Mouse (Mus musculus) hindbrain, embryonic 16.5 days (tissue): ENCODE results near the gene Krt19. TPM values are rescaled to one million over a fixed set of nuclear protein-coding genes. Genes with fewer than 3 reads are reported as not detected.
A peak's percentile ranks its signal among the peaks of the same experiment; 100 is the strongest.

ENCODE experiments used
- ATAC-seq: fragments of 200-750 bp; cut with Nextera tagmentation; 2 replicates; pipeline ENCODE4 v1.8.0; 2017; ENCODE audit warnings: moderate TSS enrichment, moderate library complexity
- H3K27ac ChIP-seq: fragments of 300-500 bp; sonication (generic); 2 replicates; pipeline ENCODE4 v1.5.1; 2014; ENCODE audit warnings: low read depth, mild to moderate bottlenecking, control low read depth, low read length, moderate library complexity
- H3K27me3 ChIP-seq: fragments of 300-500 bp; sonication (generic); replicated peaks from 2 replicates; pipeline ENCODE4 v1.6.1; 2014; ENCODE audit warnings: low read length; ENCODE audit not compliant: control insufficient read depth, insufficient read depth
- H3K36me3 ChIP-seq: fragments of 300-500 bp; sonication (generic); 2 replicates; pipeline ENCODE4 v1.6.1; 2014; ENCODE audit warnings: mild to moderate bottlenecking, low read length, moderate library complexity, mixed read lengths; ENCODE audit not compliant: control insufficient read depth, insufficient read depth
- H3K4me1 ChIP-seq: fragments of 300-500 bp; sonication (generic); 2 replicates; pipeline ENCODE4 v1.6.1; 2014; ENCODE audit warnings: low read depth, low read length; ENCODE audit not compliant: control insufficient read depth, insufficient read depth
- H3K4me2 ChIP-seq: fragments of 300-500 bp; sonication (generic); 2 replicates; pipeline ENCODE4 v1.6.1; 2014; ENCODE audit warnings: mild to moderate bottlenecking, low read length, control low read depth, moderate library complexity
- H3K4me3 ChIP-seq: fragments of 300-500 bp; sonication (generic); 2 replicates; pipeline ENCODE4 v1.5.1; 2014; ENCODE audit warnings: mild to moderate bottlenecking, low read length, control low read depth, moderate library complexity
- H3K9ac ChIP-seq: fragments of 300-500 bp; sonication (generic); 2 replicates; pipeline ENCODE4 v1.6.1; 2014; ENCODE audit warnings: low read depth, mild to moderate bottlenecking, control low read depth, low read length, moderate library complexity
- H3K9me3 ChIP-seq: fragments of 300-500 bp; sonication (generic); 2 replicates; pipeline ENCODE4 v1.6.1; 2014; ENCODE audit warnings: mild to moderate bottlenecking, low read length, moderate library complexity; ENCODE audit not compliant: control insufficient read depth
- WGBS: fragments of 180-500 bp; shearing (Covaris S2); extraction: QIAGEN DNeasy Blood & Tissue Kit; methylation state at CpG from one replicate; pipeline ENCODE4 v1.1.7; 2014; 5-methylcytosine and 5-hydroxymethylcytosine counted together
- polyA plus RNA-seq: library from polyadenylated mRNA; unstranded; fragments of >200 nt; fragmentation: Nextera tagmentation; extraction: Ambion mirVana; gene quantifications from 2 replicates; pipeline ENCODE4 v1.2.1, GENCODE M21; 2015

The Krt19 gene
- polyA plus RNA-seq: 2.3 and 3.0 TPM in 2 replicates

DNA sequence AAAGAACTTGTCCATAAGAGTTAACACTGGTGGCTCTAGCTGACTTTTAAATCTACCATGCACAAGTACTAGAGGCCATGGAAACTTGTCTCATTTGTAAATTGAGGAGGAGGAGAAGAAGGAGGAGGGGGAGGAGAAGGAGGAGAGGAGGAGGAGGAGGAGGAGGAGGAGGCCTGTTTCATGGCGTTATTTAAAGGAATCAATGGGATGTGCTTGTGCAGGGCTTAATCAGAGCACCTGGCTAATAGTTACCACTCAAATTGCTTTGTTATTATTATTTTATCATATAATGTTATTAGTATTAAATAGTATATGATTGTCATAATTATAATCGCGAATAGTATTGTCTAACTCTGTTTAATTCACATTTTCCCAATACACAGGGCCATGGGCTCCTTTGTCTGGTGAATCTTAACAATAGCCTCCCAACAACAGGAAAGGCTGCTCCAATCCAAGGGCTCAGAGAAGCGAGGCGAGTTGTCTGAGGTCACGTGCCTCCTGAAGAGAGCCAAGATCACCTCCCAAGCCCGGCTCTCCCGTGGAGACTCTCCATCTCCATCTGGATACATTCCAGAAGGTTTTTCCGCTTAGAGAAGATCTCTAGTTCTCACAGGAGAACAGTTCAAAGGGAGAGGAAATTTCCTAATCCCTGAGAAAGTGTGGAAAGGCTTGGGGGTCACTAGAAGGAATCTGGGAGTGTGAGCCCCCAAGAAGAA is at the start of gene Krt19:
TSS of gene Krt19 (minus strand) at position 51 of the 716 bp plus-strand sequence.
- Histone ChIP-seq H3K36me3 (no peaks in the 10 kb centered on the region), H3K4me2 (no peak within 1 kb of the TSS), H3K9ac (no peak within 1 kb of the TSS), H3K4me1 (peaks cover 6% of the 10 kb centered on the region), H3K4me3 (no peak within 1 kb of the TSS), H3K9me3 (no peaks in the 10 kb centered on the region), H3K27ac (no peak within 1 kb of the TSS), H3K27me3 (peaks cover 24% of the 10 kb centered on the region)
- no peak for ATAC-seq
- 38% methylated on average over 9 of the region's 9 CpGs for WGBS

DNA sequence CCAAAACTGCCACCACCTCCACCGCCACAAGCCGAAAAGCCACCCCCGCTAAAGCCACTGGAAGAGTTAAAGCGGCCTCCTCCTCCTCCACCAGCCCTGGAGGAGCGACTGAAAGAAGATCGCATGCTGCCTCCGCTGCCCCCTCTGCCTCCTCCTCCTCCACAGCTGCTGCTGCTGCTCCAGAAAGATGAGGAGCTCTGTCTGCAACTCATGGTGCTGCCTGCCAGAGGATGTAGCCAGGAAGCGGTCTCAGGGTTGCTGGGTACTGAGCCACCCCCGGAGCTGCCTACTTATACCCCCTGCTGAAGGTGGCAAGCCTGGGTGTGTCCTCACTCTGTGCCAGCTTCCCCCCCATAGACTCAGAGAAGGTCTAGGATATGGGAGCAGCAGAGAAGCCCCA is 44.5 kb upstream of the Krt19 start, which contains the start of gene Krt9:
TSS of gene Krt9 (minus strand) at position 255 of the 400 bp plus-strand sequence.
- H3K9me3 ChIP-seq: no peaks in the 10 kb centered on the region
- ATAC-seq: no peak
- no peaks in the 10 kb centered on the region for H3K36me3 ChIP-seq
- no peak within 1 kb of the TSS for H3K4me2 ChIP-seq
- H3K27ac ChIP-seq: no peak within 1 kb of the TSS
- H3K9ac ChIP-seq: no peak within 1 kb of the TSS
- H3K4me1 ChIP-seq: no peaks in the 10 kb centered on the region
- H3K27me3 ChIP-seq: no peaks in the 10 kb centered on the region
- 59% methylated on average over 9 of the region's 9 CpGs for WGBS
- H3K4me3 ChIP-seq: no peak within 1 kb of the TSS

DNA sequence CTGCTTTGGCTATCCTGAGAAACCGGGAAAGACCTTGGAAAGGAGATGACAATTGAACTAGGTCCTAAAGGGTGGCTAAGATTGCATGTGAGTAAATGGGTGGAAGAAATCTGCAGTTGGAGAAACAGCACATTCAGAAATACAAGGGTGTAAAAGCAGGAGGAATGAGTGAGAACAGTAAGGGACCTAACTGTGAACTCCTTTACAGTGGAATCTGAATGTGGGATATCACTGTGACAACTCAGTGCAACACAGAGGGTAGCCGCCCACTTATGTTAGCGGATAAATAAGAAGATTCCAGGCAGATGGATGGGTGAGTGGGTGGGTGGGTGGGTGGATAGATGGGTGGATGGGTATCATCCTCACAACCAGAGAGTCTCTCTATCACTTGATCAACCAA is 43.4 kb upstream of the Krt19 start:
- H3K27ac ChIP-seq: no peak overlapping the region
- H3K36me3 ChIP-seq: no peaks in the 10 kb centered on the region
- no peaks in the 10 kb centered on the region for H3K9me3 ChIP-seq
- H3K4me1 ChIP-seq: no peaks in the 10 kb centered on the region
- no peak for ATAC-seq
- 89% methylated on average over 3 of the region's 3 CpGs for WGBS
- no peak overlapping the region for H3K9ac ChIP-seq
- H3K4me3 ChIP-seq: no peak overlapping the region
- H3K27me3 ChIP-seq: no peaks in the 10 kb centered on the region
- no peak overlapping the region for H3K4me2 ChIP-seq

DNA sequence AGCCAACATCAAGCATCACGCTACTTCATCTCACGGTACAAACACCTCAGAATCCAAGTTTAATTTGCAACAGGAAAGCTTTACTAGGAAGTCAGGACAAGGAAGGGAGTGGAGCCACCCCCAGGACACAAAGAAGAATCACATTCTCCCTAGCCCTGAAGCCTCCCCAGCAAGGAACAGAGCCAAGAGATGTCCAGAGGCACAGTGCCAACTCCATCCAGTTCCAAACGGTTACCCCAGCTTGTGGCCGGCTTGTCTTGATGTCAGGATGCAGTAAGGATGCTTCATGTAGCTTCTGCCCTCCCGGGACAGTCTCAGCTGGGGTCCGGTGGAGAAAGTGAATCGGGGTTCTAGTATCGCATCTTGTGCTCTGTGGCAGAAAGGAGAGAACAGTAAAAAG is 38.3 kb upstream of the Krt19 start:
- H3K36me3 ChIP-seq: no peaks in the 10 kb centered on the region
- ATAC-seq: no peak
- H3K4me3 ChIP-seq: no peak overlapping the region
- no peaks in the 10 kb centered on the region for H3K9me3 ChIP-seq
- H3K4me1 ChIP-seq: no peaks in the 10 kb centered on the region
- 82% methylated on average over 8 of the region's 8 CpGs for WGBS
- H3K9ac ChIP-seq: no peak overlapping the region
- no peaks in the 10 kb centered on the region for H3K27me3 ChIP-seq
- H3K27ac ChIP-seq: no peak overlapping the region
- H3K4me2 ChIP-seq: no peak overlapping the region

DNA sequence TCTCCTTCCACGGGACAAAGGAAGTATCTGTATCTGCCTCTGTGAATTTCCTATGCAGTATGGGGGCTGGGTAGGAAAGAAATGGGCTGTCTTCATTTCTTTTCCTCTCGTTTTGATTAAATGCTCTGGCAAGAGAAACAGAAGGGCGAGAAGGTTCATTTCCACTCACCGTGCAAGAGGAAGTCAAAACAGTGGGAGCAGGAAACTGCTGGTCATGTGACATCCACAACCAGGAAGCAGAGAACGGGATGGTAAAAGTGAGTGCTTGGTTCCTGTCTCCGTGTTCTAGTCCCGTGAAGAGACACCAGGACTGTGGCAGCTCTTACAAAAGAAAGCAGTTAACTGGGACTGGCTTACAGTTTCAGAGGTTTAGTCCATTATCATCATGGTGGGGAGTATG is 33.3 kb upstream of the Krt19 start:
- H3K27me3 ChIP-seq: no peaks in the 10 kb centered on the region
- no peak overlapping the region for H3K9ac ChIP-seq
- H3K36me3 ChIP-seq: no peaks in the 10 kb centered on the region
- no peaks in the 10 kb centered on the region for H3K9me3 ChIP-seq
- no peak overlapping the region for H3K27ac ChIP-seq
- 80% methylated on average over 7 of the region's 7 CpGs for WGBS
- no peak overlapping the region for H3K4me2 ChIP-seq
- ATAC-seq: no peak
- no peak overlapping the region for H3K4me3 ChIP-seq
- no peaks in the 10 kb centered on the region for H3K4me1 ChIP-seq

DNA sequence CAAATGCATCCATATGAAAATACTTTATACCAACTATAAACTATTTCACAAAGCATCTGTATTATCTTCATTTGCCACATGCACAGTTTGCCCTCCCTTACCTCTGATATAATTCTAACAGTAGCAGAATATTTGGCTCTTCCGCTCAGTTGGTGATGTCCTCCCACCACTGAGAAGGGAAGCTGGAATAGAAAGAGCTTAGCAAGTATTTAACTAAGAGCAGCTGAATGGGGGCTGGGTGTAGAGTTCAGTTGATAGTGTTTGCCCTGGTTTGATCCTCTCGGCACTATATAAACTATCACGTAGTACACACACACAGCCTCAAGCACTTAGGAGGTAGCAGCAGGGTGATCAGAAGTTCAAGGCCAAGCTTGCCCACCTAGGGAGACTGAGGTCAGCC is 30.8 kb upstream of the Krt19 start:
- no peak overlapping the region for H3K4me2 ChIP-seq
- no peak overlapping the region for H3K4me3 ChIP-seq
- WGBS: 85% methylated on average over 3 of the region's 3 CpGs
- H3K27me3 ChIP-seq: no peaks in the 10 kb centered on the region
- no peak overlapping the region for H3K9ac ChIP-seq
- no peak overlapping the region for H3K27ac ChIP-seq
- H3K4me1 ChIP-seq: no peaks in the 10 kb centered on the region
- no peaks in the 10 kb centered on the region for H3K9me3 ChIP-seq
- no peak for ATAC-seq
- no peaks in the 10 kb centered on the region for H3K36me3 ChIP-seq

DNA sequence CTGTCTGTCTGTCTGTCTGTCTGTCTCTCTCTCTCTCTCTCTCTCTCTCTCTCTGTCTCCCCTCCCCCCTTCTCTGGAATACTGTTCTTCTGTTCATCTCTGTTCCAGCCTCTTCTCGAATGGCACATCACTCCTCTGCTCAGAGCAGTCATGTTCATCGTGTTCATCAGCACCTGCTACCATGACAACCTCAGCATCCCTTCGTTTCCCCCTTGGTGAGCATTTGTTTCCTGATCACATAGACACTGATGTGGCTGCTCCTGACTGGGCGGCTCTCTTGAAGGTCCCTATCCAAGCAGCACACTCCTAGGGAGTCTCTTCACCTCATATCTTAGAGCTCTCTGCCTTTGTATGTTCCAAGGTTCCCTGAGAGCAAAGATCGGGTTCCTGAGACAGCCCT is 29.8 kb upstream of the Krt19 start:
- no peak overlapping the region for H3K27ac ChIP-seq
- WGBS: 61% methylated on average over 5 of the region's 5 CpGs
- no peaks in the 10 kb centered on the region for H3K36me3 ChIP-seq
- H3K4me2 ChIP-seq: no peak overlapping the region
- H3K9me3 ChIP-seq: no peaks in the 10 kb centered on the region
- no peak for ATAC-seq
- no peaks in the 10 kb centered on the region for H3K27me3 ChIP-seq
- H3K9ac ChIP-seq: no peak overlapping the region
- H3K4me3 ChIP-seq: no peak overlapping the region
- H3K4me1 ChIP-seq: no peaks in the 10 kb centered on the region

DNA sequence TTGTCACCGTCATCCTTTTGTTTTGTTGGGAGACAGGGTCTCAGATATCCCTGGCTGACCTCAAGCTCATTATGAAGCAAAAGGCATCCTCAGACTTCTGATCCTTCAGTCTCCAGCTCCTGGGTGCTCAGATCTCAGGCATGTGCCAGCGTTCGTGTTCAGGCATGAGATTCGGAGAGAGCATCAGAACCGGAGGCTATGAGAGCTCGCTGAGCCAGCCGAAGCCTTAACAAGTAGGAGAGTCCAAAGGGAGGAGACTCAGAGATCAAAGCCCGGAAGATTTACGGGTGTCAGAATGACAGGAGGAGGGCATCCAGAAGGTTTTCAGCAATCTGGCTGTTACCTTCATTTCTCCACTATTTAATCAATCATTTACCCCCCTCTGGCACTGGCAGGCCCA is 28.3 kb upstream of the Krt19 start:
- WGBS: 73% methylated on average over 9 of the region's 9 CpGs

DNA sequence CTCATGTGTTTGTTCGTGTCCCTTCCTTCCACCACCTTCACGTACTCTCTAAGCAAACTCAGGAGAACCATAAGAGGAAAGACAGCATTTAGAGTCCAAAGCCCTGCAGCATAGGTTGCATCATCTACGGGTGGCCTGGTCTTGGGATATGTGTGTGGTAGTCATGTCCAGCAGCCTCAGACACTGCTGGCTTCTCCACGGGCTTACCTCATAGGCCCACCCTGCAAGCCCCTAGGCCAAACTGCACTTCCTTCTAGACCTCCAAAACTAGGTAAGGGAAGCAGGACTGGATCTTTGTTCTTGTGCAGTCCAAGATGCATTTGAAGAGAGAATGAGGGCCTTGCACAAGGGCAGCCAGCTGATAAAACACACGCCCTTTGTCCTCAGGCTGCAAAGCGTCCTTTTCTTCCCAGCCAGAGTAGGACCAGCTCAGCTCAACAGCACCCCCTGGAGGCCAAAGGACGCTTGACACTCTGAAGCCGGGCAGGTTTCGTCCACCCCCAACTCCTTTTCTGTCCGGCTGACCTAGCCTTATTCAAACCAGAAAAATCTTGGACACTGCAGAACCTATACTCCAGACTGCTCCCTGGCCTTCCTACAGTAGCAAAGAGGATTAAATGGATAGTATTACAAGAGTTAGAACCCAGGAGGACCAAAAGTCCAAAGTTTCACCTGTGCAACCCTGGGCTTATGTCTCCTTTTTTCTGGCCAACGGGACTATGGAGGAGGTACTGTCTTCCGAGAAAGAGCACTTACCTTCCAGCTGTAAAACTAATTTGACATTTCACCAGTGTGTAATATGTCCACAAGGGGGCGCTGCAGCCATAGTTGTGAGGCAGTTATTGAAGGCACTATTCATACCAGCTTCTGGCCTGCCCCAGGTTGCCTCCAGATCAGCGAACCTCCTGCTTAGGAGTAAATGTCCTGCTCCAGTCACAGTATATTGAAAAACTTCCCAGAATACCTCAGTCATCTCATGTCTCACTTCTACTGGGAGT is 20.6 kb upstream of the Krt19 start:
- Histone ChIP-seq H3K4me3 (no peak overlapping the region), H3K4me1 (no peaks in the 10 kb centered on the region), H3K9me3 (no peaks in the 10 kb centered on the region), H3K36me3 (no peaks in the 10 kb centered on the region), H3K27ac (no peak overlapping the region), H3K9ac (no peak overlapping the region), H3K27me3 (no peaks in the 10 kb centered on the region), H3K4me2 (no peak overlapping the region)
- WGBS: 30% methylated on average over 14 of the region's 14 CpGs
- ATAC-seq: peak; percentile 64; the same call in 1 of the 2 replicates

More for the DNA sequence above, 28.3 kb upstream of the Krt19 start:
- ATAC-seq: no peak
- Histone ChIP-seq H3K4me1 (no peaks in the 10 kb centered on the region), H3K9ac (no peak overlapping the region), H3K9me3 (no peaks in the 10 kb centered on the region), H3K4me3 (no peak overlapping the region), H3K27ac (no peak overlapping the region), H3K27me3 (no peaks in the 10 kb centered on the region), H3K4me2 (no peak overlapping the region), H3K36me3 (no peaks in the 10 kb centered on the region)
